In genomic region chrX:17965375-17965774, GRCm38 (mm10) we compare ENCODE assay signal across 21 mouse cellular contexts.
DNase-seq lines count a peak whose midpoint lies in the region; ATAC-seq lines count a peak whose summit lies in the region.
"Had no signal": no experiment of that assay in that cellular context is flagged by ENCODE, and none has a peak within 500 bp of the region (broad histone marks: within the 10 kb centered on the region; RNA-seq: fewer than 3 reads in every experiment).

No protein-coding gene starts in this region.

- DNase-seq in brain, adult 2 months (ENCODE audit: low read depth, low spot score): peak; percentile 66
- DNase-seq in cerebellum, adult 11-12 months: peak; percentile 39
- DNase-seq in cerebellum, adult 8-10 months: peak; percentile 8
- DNase-seq in cerebellum, postnatal 10 days: peak; percentile 3 to 6
- DNase-seq in embryo, embryonic 10 days (ENCODE audit: low spot score): no peak
- DNase-seq in kidney, adult 9 months: no peak
- no peak for DNase-seq in lung, postnatal 25 days (ENCODE audit: low spot score)
- DNase-seq: adrenal gland, postnatal 14 days; B cell, adult 2 months; gastrocnemius, adult 2 months; gastrocnemius, postnatal 14 days; heart, adult 18-20 months; heart, postnatal 10 days; heart, postnatal 36 days; kidney, adult 18-20 months had no signal

- no peak for ATAC-seq in inflammation-experienced regulatory T-cells, adult 6 months
- ATAC-seq: forebrain, embryonic 13.5 days; forebrain, embryonic 16.5 days; hindbrain, embryonic 16.5 days; intestine, embryonic 16.5 days; Patski had no signal

Comparison
In these comparisons a context has a peak if more than half of its experiments do, and no peak if none do; other contexts are left out.
1. DNase-seq: peak in brain, adult 2 months (single experiment), cerebellum, adult 11-12 months (single experiment), cerebellum, adult 8-10 months (single experiment) and cerebellum, postnatal 10 days (2 of 2); none in embryo, embryonic 10 days (single experiment), kidney, adult 9 months (single experiment) and lung, postnatal 25 days (single experiment).